Mouse (Mus musculus) embryonic stem cell, embryonic (primary cell): ENCODE data around the gene Hat1.

Experiments
- CTCF ChIA-PET, 4 experiments: fragments of 300-600 bp in 2 of 4; fragments of 350-600 bp in 2 of 4; sonication (Branson Sonifier 250); formaldehyde crosslinking; loops; one replicate each; lab custom pipeline; 2022; ENCODE audit warnings: inconsistent platforms in 2 of 4; lab: Charles Lee
- POLR2A ChIA-PET, 4 experiments: fragments of 300-600 bp in 2 of 4; fragments of 350-600 bp in 2 of 4; sonication (Branson Sonifier 250); formaldehyde crosslinking; loops; one replicate each; lab custom pipeline; 2022; ENCODE audit warnings: antibody characterized with exemption in 4 of 4, inconsistent platforms in 1 of 4; lab: Charles Lee

Gene Hat1

GRCm38 (mm10) chr2:71424545-71424944 is 35.8 kb downstream of the Hat1 start:
- POLR2A ChIA-PET = interaction anchor here in 2 of 4 experiments (0.5 to 1.8 kb wide), 10 partner anchors 9 to 422 kb away, joined by 3 to 7 read pairs (median 3); partner anchors contain the start of gene Metap1d (in 1 of the 2)

GRCm38 (mm10) chr2:71435440-71435839 is 46.7 kb downstream of the Hat1 start:
- POLR2A ChIA-PET = interaction anchor here in 2 of 4 experiments (0.7 to 2.5 kb wide), 4 partner anchors 9 to 256 kb away, joined by 3 to 5 read pairs (median 4); no protein-coding TSS in a partner anchor
- CTCF ChIA-PET = interaction anchor here in 1 of 4 experiments (0.6 kb wide), 1 partner anchor 162 kb away, joined by 4 read pairs; no protein-coding TSS in a partner anchor

More at GRCm38 (mm10) chr2:71424545-71424944, 35.8 kb downstream of the Hat1 start:
- CTCF ChIA-PET = no interaction called here

GRCm38 (mm10) chr2:71443376-71443775 is 54.6 kb downstream of the Hat1 start:
- CTCF ChIA-PET = interaction anchor here in 1 of 4 experiments (0.9 kb wide), 1 partner anchor 12 kb away, joined by 4 read pairs; no protein-coding TSS in a partner anchor
- POLR2A ChIA-PET = interaction anchor here (0.7 to 2.1 kb wide), 10 partner anchors 9 to 49 kb away, joined by 3 to 16 read pairs (median 4); partner anchors contain the start of gene Metap1d (in 3 of the 4)

- ChIA-PET POLR2A (no interaction called here), CTCF (no interaction called here)
Measured at GRCm38 (mm10) chr2:71445536-71446196, 56.9 kb downstream of the Hat1 start.

GRCm38 (mm10) chr2:71449604-71450003 is 60.8 kb downstream of the Hat1 start:
- ChIA-PET CTCF (interaction anchor here in 2 of 4 experiments (0.8 to 1.0 kb wide), 3 partner anchors 80 to 107 kb away, joined by 3 read pairs; no protein-coding TSS in a partner anchor), POLR2A (interaction anchor here in 2 of 4 experiments (0.8 to 1.5 kb wide), 4 partner anchors 10 to 85 kb away, joined by 3 to 4 read pairs (median 3); no protein-coding TSS in a partner anchor)

GRCm38 (mm10) chr2:71451761-71452160 is 63.0 kb downstream of the Hat1 start:
- ChIA-PET POLR2A (interaction anchor here in 2 of 4 experiments (0.8 to 3.6 kb wide), 8 partner anchors 8 to 350 kb away, joined by 3 to 34 read pairs (median 4); no protein-coding TSS in a partner anchor), CTCF (no interaction called here)

GRCm38 (mm10) chr2:71453161-71453916 is 64.6 kb downstream of the Hat1 start, which contains the start of gene Metap1d:
Gene Metap1d (plus strand): TSS chr2:71453276.
- ChIA-PET CTCF (interaction anchor here in 2 of 4 experiments (0.5 to 1.1 kb wide), 7 partner anchors 8 to 1504 kb away, joined by 3 to 4 read pairs (median 3); no protein-coding TSS in a partner anchor), POLR2A (interaction anchor here (0.5 to 3.6 kb wide), 84 partner anchors 9 to 1132 kb away, joined by 3 to 34 read pairs (median 4); partner anchors contain the start of genes Dlx2 (in 2 of the 4), Dync1i2 (in 2 of the 4), Hat1 (in 2 of the 4) and Pdk1 (in 2 of the 4))

- POLR2A ChIA-PET = interaction anchor here (0.5 to 3.6 kb wide), 50 partner anchors 8 to 1133 kb away, joined by 3 to 34 read pairs (median 4); partner anchors contain the start of genes Dlx1 (in 1 of the 4), Dlx2 (in 1 of the 4), Dync1i2 (in 1 of the 4) and Hat1 (in 1 of the 4)
- CTCF ChIA-PET = interaction anchor here in 1 of 4 experiments (0.7 kb wide), 1 partner anchor 1503 kb away, joined by 4 read pairs; no protein-coding TSS in a partner anchor
Measured at GRCm38 (mm10) chr2:71453917-71454260, 65.1 kb downstream of the Hat1 start.

GRCm38 (mm10) chr2:71458624-71459023 is 69.9 kb downstream of the Hat1 start:
- CTCF ChIA-PET = no interaction called here
- POLR2A ChIA-PET = interaction anchor here in 2 of 4 experiments (1.3 to 1.4 kb wide), 3 partner anchors 10 to 76 kb away, joined by 3 read pairs; no protein-coding TSS in a partner anchor

- ChIA-PET POLR2A (interaction anchor here in 1 of 4 experiments (1.3 kb wide), 1 partner anchor 9 kb away, joined by 3 read pairs; no protein-coding TSS in a partner anchor), CTCF (no interaction called here)
Measured at GRCm38 (mm10) chr2:71459659-71460058, 70.9 kb downstream of the Hat1 start.

- POLR2A ChIA-PET = interaction anchor here in 3 of 4 experiments (0.6 to 3.2 kb wide), 10 partner anchors 8 to 84 kb away, joined by 3 to 34 read pairs (median 3); partner anchors contain the start of genes Metap1d (in 2 of the 3) and Hat1 (in 1 of the 3)
- CTCF ChIA-PET = interaction anchor here in 1 of 4 experiments (0.5 to 1.4 kb wide), 6 partner anchors 8 to 336 kb away, joined by 3 to 5 read pairs (median 4); partner anchors contain the start of gene Metap1d
Measured at GRCm38 (mm10) chr2:71461139-71461538, 72.4 kb downstream of the Hat1 start.

GRCm38 (mm10) chr2:71461589-71461988 is 72.8 kb downstream of the Hat1 start:
- POLR2A ChIA-PET = interaction anchor here (0.6 to 3.2 kb wide), 12 partner anchors 8 to 84 kb away, joined by 3 to 34 read pairs (median 3); partner anchors contain the start of genes Metap1d (in 3 of the 4) and Hat1 (in 1 of the 4)
- CTCF ChIA-PET = interaction anchor here in 2 of 4 experiments (0.5 to 1.4 kb wide), 6 partner anchors 9 to 306 kb away, joined by 3 to 5 read pairs (median 4); partner anchors contain the start of gene Metap1d (in 1 of the 2)

- CTCF ChIA-PET = interaction anchor here in 3 of 4 experiments (0.5 to 1.4 kb wide), 7 partner anchors 9 to 306 kb away, joined by 3 to 5 read pairs (median 4); partner anchors contain the start of gene Metap1d (in 1 of the 3)
- POLR2A ChIA-PET = interaction anchor here (0.6 to 3.2 kb wide), 12 partner anchors 8 to 376 kb away, joined by 3 to 34 read pairs (median 3); partner anchors contain the start of genes Metap1d (in 3 of the 4) and Hat1 (in 1 of the 4)
Measured at GRCm38 (mm10) chr2:71462066-71462465, 73.3 kb downstream of the Hat1 start.

GRCm38 (mm10) chr2:71462553-71462952 is 73.8 kb downstream of the Hat1 start:
- POLR2A ChIA-PET = interaction anchor here in 3 of 4 experiments (0.6 to 3.2 kb wide), 8 partner anchors 8 to 376 kb away, joined by 3 to 34 read pairs (median 4); partner anchors contain the start of gene Metap1d (in 3 of the 3)
- CTCF ChIA-PET = interaction anchor here in 3 of 4 experiments (0.7 to 1.4 kb wide), 3 partner anchors 10 to 37 kb away, joined by 3 to 4 read pairs (median 4); partner anchors contain the start of gene Metap1d (in 1 of the 3)

- CTCF ChIA-PET = interaction anchor here in 2 of 4 experiments (0.7 kb wide), 2 partner anchors 285 to 372 kb away, joined by 3 read pairs; no protein-coding TSS in a partner anchor
- POLR2A ChIA-PET = interaction anchor here in 3 of 4 experiments (0.6 to 3.1 kb wide), 11 partner anchors 10 to 445 kb away, joined by 3 to 18 read pairs (median 3); partner anchors contain the start of gene Metap1d (in 2 of the 3)
Measured at GRCm38 (mm10) chr2:71466103-71466502, 77.3 kb downstream of the Hat1 start.

GRCm38 (mm10) chr2:71466861-71467450 is 78.2 kb downstream of the Hat1 start:
- ChIA-PET CTCF (interaction anchor here in 2 of 4 experiments (0.7 kb wide), 2 partner anchors 286 to 371 kb away, joined by 3 read pairs; no protein-coding TSS in a partner anchor), POLR2A (interaction anchor here in 3 of 4 experiments (0.7 to 3.1 kb wide), 9 partner anchors 9 to 411 kb away, joined by 3 to 18 read pairs (median 3); partner anchors contain the start of gene Metap1d (in 2 of the 3))
